Mouse (Mus musculus): ENCODE data around the gene Ears2. TPM values are rescaled to one million over a fixed set of nuclear protein-coding genes. Genes with fewer than 3 reads are reported as not detected.

Gene Ears2
- total RNA-seq, 2 experiments from 2014 or later = 13.2 to 14.1 TPM

GRCm38 (mm10) chr7:122045711-122046110 is 21.4 kb downstream of the Ears2 start:
- no peak for DNase-seq (ENCODE audit: low spot score in 2 of 2)

GRCm38 (mm10) chr7:122045181-122045634 is 21.9 kb downstream of the Ears2 start:
- peak in 1 of 2 experiments; percentile 54 for DNase-seq (ENCODE audit: low spot score in 2 of 2)

- no peak for DNase-seq (ENCODE audit: low spot score in 2 of 2)
These were observed 23.0 kb downstream of the Ears2 start for GRCm38 (mm10) chr7:122044106-122044505.

- no peak for DNase-seq (ENCODE audit: low spot score in 2 of 2)
These were observed 32.7 kb downstream of the Ears2 start for GRCm38 (mm10) chr7:122034348-122034747.

GRCm38 (mm10) chr7:122033371-122033770 is 33.7 kb downstream of the Ears2 start:
- no peak for DNase-seq (ENCODE audit: low spot score in 2 of 2)

- no peak for DNase-seq (ENCODE audit: low spot score in 2 of 2)
These were observed 44.9 kb downstream of the Ears2 start for GRCm38 (mm10) chr7:122022131-122022530.

DNA sequence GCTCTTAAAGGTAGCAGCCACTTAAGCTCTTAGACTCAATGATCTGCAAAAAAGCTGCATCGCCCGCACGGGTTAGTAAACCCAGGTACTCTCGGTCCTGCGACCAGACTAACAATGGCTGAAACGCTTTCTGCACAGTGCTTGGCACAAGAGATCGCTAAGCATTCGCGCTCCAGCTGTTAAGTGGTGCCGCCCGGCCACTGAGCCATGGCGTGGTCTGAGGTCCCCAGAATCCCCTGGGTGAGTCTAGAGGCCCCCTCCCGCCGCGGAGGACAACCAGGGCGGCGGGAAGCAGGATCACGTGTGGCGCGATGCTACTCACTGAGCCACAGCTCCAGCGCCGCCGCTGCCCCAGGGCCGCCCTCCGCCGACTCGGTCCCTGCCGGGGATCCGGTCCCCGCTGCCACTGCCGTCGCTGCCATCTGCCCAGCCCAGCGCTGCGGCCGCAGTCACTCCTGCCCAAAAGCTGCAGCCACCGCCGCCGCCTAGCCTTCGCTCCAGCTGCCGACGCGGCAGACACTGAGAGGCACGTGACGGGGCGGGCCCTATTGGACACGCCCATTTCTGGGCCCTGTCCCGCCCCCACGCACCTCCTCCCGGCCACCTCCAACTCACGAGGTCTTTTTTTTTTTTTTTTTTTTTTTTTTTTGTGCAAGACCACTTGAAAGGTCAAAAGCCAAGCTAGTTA is 46.3 kb downstream of the Ears2 start, which contains the start of gene Gga2:
Gene Gga2 (minus strand): TSS at position 556 of the 688 bp plus-strand sequence.
- peak; percentile 82 to 89 for DNase-seq (ENCODE audit: low spot score in 2 of 2)

DNA sequence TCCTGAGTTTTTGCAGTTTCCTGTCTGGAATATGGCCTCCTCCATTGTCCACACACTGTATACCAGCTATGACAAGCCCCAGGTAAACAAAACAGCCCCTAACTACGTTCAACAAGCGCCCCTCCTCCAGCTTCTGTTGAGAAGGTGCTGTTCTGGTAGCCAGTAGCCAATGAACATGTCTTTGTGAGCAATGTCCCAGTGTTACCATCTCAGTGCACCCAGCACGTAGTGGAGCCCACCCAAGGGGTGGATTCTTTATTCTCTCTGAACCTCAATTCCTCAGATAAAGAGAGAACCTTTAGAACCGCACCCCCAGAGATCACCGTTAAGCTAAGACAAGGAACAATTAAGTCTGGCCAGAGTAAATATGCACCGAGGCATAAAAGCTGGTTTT is 46.8 kb downstream of the Ears2 start:
- DNase-seq (ENCODE audit: low spot score in 2 of 2) = no peak

DNA sequence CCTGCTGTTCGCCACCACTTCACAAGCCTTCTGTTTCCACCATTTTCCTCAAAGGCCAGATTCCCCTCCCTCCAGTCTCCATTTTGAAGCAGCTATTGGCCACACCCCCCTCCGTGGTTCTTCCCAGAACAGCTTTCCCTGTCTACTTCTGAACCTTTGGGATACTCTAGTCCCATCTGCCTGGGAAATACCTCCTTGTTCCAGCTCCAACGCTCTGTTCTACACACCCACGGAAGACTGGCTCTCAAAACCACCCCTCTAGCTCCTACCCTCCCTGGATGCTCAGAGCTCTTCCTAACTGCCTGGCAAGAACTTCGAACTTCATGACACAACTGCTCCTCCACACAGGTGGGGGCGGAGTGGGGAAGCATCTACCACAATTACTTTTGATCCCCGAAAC is 48.1 kb downstream of the Ears2 start:
- no peak for DNase-seq (ENCODE audit: low spot score in 2 of 2)

DNA sequence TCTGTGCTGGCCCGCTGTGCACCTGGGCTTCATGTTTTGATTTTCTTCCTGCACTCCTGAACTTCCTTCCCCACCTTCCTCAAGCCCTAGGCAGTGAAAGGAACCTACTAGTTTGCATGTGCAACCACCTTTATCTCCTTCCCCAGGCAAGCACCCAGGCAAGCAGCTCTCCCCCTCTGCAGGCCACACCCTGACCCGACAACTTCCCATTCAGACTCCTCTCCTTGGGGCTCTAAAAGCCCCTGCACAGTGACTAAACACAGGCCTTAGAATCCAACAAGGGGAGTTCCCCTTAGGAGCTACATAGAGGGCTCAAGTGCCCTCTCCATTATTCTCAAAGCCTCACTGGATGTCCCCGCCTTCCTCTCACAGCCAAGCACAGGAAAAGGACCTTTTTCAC is 48.8 kb downstream of the Ears2 start:
- no peak for DNase-seq (ENCODE audit: low spot score in 2 of 2)

GRCm38 (mm10) chr7:122015734-122016133 is 51.3 kb downstream of the Ears2 start:
- DNase-seq (ENCODE audit: low spot score in 2 of 2) = peak in 1 of 2 experiments; percentile 15

- peak in 1 of 2 experiments; percentile 36 for DNase-seq (ENCODE audit: low spot score in 2 of 2)
These were observed 52.0 kb downstream of the Ears2 start for GRCm38 (mm10) chr7:122015105-122015504.

GRCm38 (mm10) chr7:122012949-122013348 is 54.1 kb downstream of the Ears2 start:
- no peak for DNase-seq (ENCODE audit: low spot score in 2 of 2)

- DNase-seq (ENCODE audit: low spot score in 2 of 2) = no peak
These were observed 54.7 kb downstream of the Ears2 start for GRCm38 (mm10) chr7:122012370-122012769.

DNA sequence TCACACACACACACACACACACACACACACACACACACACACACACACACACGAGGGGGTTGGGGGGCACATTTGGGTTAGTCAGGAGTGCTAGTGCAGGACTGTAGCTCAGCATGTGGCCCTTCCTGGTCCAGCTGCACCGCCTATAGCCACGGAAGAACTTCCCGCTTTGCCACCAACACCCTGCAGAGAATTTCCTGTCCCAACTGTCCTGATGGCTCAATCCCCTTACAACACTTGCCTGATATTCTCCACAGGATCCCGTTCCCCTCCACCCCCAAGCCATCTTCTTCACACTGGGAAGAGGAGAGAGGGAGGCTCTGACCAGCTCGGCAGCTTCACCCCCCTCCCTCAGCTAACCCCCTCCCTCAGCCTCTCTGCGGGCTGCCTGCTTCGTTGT is 66.7 kb downstream of the Ears2 start:
- no peak for DNase-seq (ENCODE audit: low spot score in 2 of 2)

DNA sequence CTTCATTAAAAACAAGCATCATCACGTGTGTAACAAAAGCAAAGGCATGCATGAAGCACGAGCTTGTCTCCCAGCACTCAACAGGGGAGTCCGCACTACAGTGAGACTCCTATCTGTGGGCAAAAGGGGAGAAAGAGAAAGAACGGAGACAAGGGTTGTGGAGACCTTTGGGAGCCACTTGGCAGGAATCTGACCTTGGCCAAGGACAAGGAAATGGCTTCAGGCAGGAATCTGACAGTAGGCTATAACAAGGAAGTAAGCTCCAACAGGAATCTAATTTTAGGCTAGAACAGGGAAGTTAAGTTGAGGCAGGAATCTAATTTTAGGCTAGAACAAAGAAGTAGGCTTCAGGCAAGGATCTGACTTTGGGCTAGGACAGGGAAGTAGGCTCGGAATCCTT is 71.1 kb downstream of the Ears2 start:
- no peak for DNase-seq (ENCODE audit: low spot score in 2 of 2)

Other genes starting within 250 kb of the Ears2 start
- gene Scnn1b, start 202.2 kb downstream of the Ears2 start, total RNA-seq (2021) = not detected
- 10 to 100 TPM; 12.2 to 14.0 TPM for gene Cog7, start 85.6 kb downstream of the Ears2 start, total RNA-seq (2021)
- gene Gga2, start 46.0 kb downstream of the Ears2 start, total RNA-seq (2021) = 10 to 100 TPM; 47.7 to 52.9 TPM
- 10 to 100 TPM; 53.0 to 57.4 TPM for gene Ubfd1, start 88 bp downstream of the Ears2 start, total RNA-seq (2021)
- gene Ndufab1, start 34.6 kb upstream of the Ears2 start, total RNA-seq (2021) = 100 to 1,000 TPM; 476 to 560 TPM
- 1 to 10 TPM; 2.0 to 2.4 TPM for gene Palb2, start 65.7 kb upstream of the Ears2 start, total RNA-seq (2021)
- gene Dctn5, start 65.8 kb upstream of the Ears2 start, total RNA-seq (2021) = 10 to 100 TPM; 51.9 to 52.1 TPM
- 10 to 100 TPM; 15.1 to 18.8 TPM for gene Plk1, start 92.2 kb upstream of the Ears2 start, total RNA-seq (2021)
- gene Ern2, start 118.9 kb upstream of the Ears2 start, total RNA-seq (2021) = not detected
- gene Chp2, start 152.2 kb upstream of the Ears2 start, total RNA-seq (2021) = 1 to 10 TPM; 5.1 to 5.4 TPM
- gene Prkcb, start 221.5 kb upstream of the Ears2 start, total RNA-seq (2021) = 1 to 10 TPM; 4.4 to 5.8 TPM